Mouse (Mus musculus) liver, postnatal 0 days (tissue): ENCODE data around the gene Ecsit.
A peak's percentile ranks its signal among the peaks of the same experiment; 100 is the strongest.

Source experiments
- CTCF ChIP-seq: sonication (generic); IDR thresholded peaks from 2 replicates; pipeline ENCODE4 v1.5.1; 2016; ENCODE audit warnings: antibody characterized with exemption, low read depth
- EP300 ChIP-seq: IDR thresholded peaks from 2 replicates; pipeline ENCODE4 v1.6.1; 2016; ENCODE audit warnings: antibody characterized with exemption, low read depth, mild to moderate bottlenecking

DNA sequence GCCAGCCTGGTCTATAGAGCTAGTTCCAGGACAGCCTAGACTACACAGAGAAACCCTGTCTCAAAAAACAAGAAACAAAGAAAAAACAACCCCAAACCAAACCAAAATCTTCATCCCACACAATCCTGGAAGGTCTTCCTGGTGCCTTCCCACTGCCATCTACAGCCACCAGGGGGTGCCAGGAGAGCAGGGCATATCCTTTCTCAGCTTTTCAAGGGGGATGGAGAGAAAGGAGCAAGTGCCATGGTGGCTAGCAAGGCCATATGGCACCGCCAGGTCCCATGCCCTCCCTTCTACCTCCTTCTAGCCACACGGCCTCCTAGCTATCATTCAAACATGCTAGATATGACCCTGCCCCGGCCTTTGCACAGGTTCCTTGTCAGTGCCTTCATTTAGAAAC is 18.8 kb downstream of the Ecsit start:
- TF ChIP-seq CTCF = peak; percentile 94
- no peak for TF ChIP-seq EP300
